8 mouse cellular contexts compared by ENCODE assay signal in genomic region chr7:127992488-127993340, GRCm38 (mm10). TPM values are rescaled to one million over a fixed set of nuclear protein-coding genes. Genes with fewer than 3 reads are reported as not detected.
DNase-seq lines count a peak whose midpoint lies in the region; ATAC-seq and TF ChIP-seq lines count a peak whose summit lies in the region.

No protein-coding gene starts in this region.

- H3K4me3 ChIP-seq in kidney, embryonic 15.5 days (replicated peaks): peak overlapping the region; percentile 39
- H3K4me3 ChIP-seq in brown adipose tissue, adult 24 weeks (ENCODE audit: insufficient read depth, low read depth, low read length): peak overlapping the region; percentile 52
- no peak overlapping the region for H3K4me3 ChIP-seq in midbrain, postnatal 0 days (ENCODE audit: low read depth, low read length)

- no peaks in the 10 kb centered on the region for H3K9me3 ChIP-seq in kidney, embryonic 15.5 days (replicated peaks)
- H3K9me3 ChIP-seq in midbrain, postnatal 0 days (ENCODE audit: low read length): no peaks in the 10 kb centered on the region

- no peak for DNase-seq in kidney, adult 11 months
- peak; percentile 48 for DNase-seq in induced T-regulatory cell, adult 2 months (ENCODE audit: low read depth)
- no peak for DNase-seq in midbrain, postnatal 0 days (ENCODE audit: low spot score)
- no peak for DNase-seq in adrenal gland, postnatal 10 days
- DNase-seq in cerebellum, adult 11-12 months: no peak
- no peak for DNase-seq in urinary bladder, postnatal 36 days (ENCODE audit: low spot score in 2 of 2)

- 34% methylated on average over 5 of the region's 5 CpGs for WGBS in kidney, embryonic 15.5 days
- WGBS in midbrain, postnatal 0 days: 50% methylated on average over 5 of the region's 5 CpGs

- peak; percentile 61 for ATAC-seq in kidney, embryonic 15.5 days (replicated peaks; ENCODE audit: low FRiP score)
- ATAC-seq in midbrain, postnatal 0 days (ENCODE audit: low FRiP score): 0 out of 2 replicates have a peak, but pooled peaks have one; percentile 34

- H3K9ac ChIP-seq in kidney, embryonic 15.5 days: peak overlapping the region; percentile 42
- H3K9ac ChIP-seq in midbrain, postnatal 0 days (replicated peaks; ENCODE audit: low read length, poor library complexity, severe bottlenecking): no peak overlapping the region

- H3K4me1 ChIP-seq in kidney, embryonic 15.5 days: peaks cover 29% of the 10 kb centered on the region
- H3K4me1 ChIP-seq in brown adipose tissue, adult 24 weeks (ENCODE audit: control insufficient read depth, insufficient read depth, insufficient read length, low read length): peaks cover 3% of the 10 kb centered on the region; the same call in 1 of the 2 replicates
- H3K4me1 ChIP-seq in midbrain, postnatal 0 days (ENCODE audit: insufficient read depth, low read length): no peaks in the 10 kb centered on the region

- H3K36me3 ChIP-seq in kidney, embryonic 15.5 days: peaks cover 38% of the 10 kb centered on the region
- H3K36me3 ChIP-seq in midbrain, postnatal 0 days (ENCODE audit: insufficient read depth, low read length): peaks cover 5% of the 10 kb centered on the region; the same call in 1 of the 2 replicates

- H3K27me3 ChIP-seq in kidney, embryonic 15.5 days: no peaks in the 10 kb centered on the region
- no peaks in the 10 kb centered on the region for H3K27me3 ChIP-seq in midbrain, postnatal 0 days (ENCODE audit: insufficient read depth, low read length)

- TF ChIP-seq CTCF in midbrain, postnatal 0 days (IDR thresholded peaks at IDR 0.05): no peak

- H3K4me2 ChIP-seq in kidney, embryonic 15.5 days: peak overlapping the region; percentile 61
- H3K4me2 ChIP-seq in midbrain, postnatal 0 days (ENCODE audit: low read depth, low read length, poor library complexity, severe bottlenecking): no peak overlapping the region; the same call in 1 of the 2 replicates

- peak overlapping the region; percentile 86 for H3K27ac ChIP-seq in kidney, embryonic 15.5 days
- H3K27ac ChIP-seq in brown adipose tissue, adult 24 weeks (replicated peaks; ENCODE audit: low read depth, low read length): no peak overlapping the region
- H3K27ac ChIP-seq in midbrain, postnatal 0 days (ENCODE audit: low read depth, low read length): no peak overlapping the region

RNA-seq across cellular contexts. Expression of gene Pycard, which starts 1.0 kb away (rescaled TPM):
- 43.9 and 45.1 TPM in 2 replicates for polyA plus RNA-seq in kidney, embryonic 15.5 days (2015; fragmentation: Nextera tagmentation; extraction: Ambion mirVana)
- 0.79 and 3.6 TPM in 2 replicates for polyA plus RNA-seq in brown adipose tissue, adult 24 weeks (2012; ENCODE audit: insufficient read depth, insufficient read length, missing spikeins)
- 4.3 and 6.6 TPM in 2 replicates for total RNA-seq in midbrain, postnatal 0 days (2014; rRNA removed)
- 7.8 and 10.8 TPM in 2 replicates for polyA plus RNA-seq in midbrain, postnatal 0 days (2015; fragmentation: Nextera tagmentation; extraction: Ambion mirVana)
- 1 to 10 TPM; 5.6 to 8.0 TPM for total RNA-seq in adrenal gland, postnatal 10 days (2021)

RNA-seq across cellular contexts. Expression of gene Trim72, which starts 11.0 kb away (rescaled TPM):
- 0.31 and 0.60 TPM in 2 replicates for polyA plus RNA-seq in kidney, embryonic 15.5 days (2015; fragmentation: Nextera tagmentation; extraction: Ambion mirVana)
- polyA plus RNA-seq in brown adipose tissue, adult 24 weeks (2012; ENCODE audit: insufficient read depth, insufficient read length, missing spikeins): 0.48 and 2.6 TPM in 2 replicates
- total RNA-seq in midbrain, postnatal 0 days (2014; rRNA removed): 0.19 and 0.77 TPM in 2 replicates
- polyA plus RNA-seq in midbrain, postnatal 0 days (2015; fragmentation: Nextera tagmentation; extraction: Ambion mirVana): not detected in 2 replicates
- 10 to 100 TPM in 1 of 2 experiments, 1 to 10 TPM in 1; 5.2 to 24.5 TPM for total RNA-seq in adrenal gland, postnatal 10 days (2021)

RNA-seq across cellular contexts. Expression of gene Fus, which starts 25.5 kb away (rescaled TPM):
- polyA plus RNA-seq in kidney, embryonic 15.5 days (2015; fragmentation: Nextera tagmentation; extraction: Ambion mirVana): 421 and 440 TPM in 2 replicates
- polyA plus RNA-seq in brown adipose tissue, adult 24 weeks (2012; ENCODE audit: insufficient read depth, insufficient read length, missing spikeins): 250 and 260 TPM in 2 replicates
- total RNA-seq in midbrain, postnatal 0 days (2014; rRNA removed): 29.3 and 41.9 TPM in 2 replicates
- polyA plus RNA-seq in midbrain, postnatal 0 days (2015; fragmentation: Nextera tagmentation; extraction: Ambion mirVana): 207 and 244 TPM in 2 replicates
- 100 to 1,000 TPM; 261 to 396 TPM for total RNA-seq in adrenal gland, postnatal 10 days (2021)

RNA-seq across cellular contexts. Expression of gene Prss36, which starts 46.2 kb away (rescaled TPM):
- polyA plus RNA-seq in kidney, embryonic 15.5 days (2015; fragmentation: Nextera tagmentation; extraction: Ambion mirVana): 11.5 and 12.4 TPM in 2 replicates
- 20.2 and 23.7 TPM in 2 replicates for polyA plus RNA-seq in brown adipose tissue, adult 24 weeks (2012; ENCODE audit: insufficient read depth, insufficient read length, missing spikeins)
- total RNA-seq in midbrain, postnatal 0 days (2014; rRNA removed): 6.1 and 20.1 TPM in 2 replicates
- polyA plus RNA-seq in midbrain, postnatal 0 days (2015; fragmentation: Nextera tagmentation; extraction: Ambion mirVana): 13.3 and 15.5 TPM in 2 replicates
- 10 to 100 TPM; 11.5 to 12.4 TPM for total RNA-seq in adrenal gland, postnatal 10 days (2021)
